Mouse (Mus musculus) neural tube, embryonic 15.5 days (tissue): ENCODE measurements around the gene Irgq. TPM values are rescaled to one million over a fixed set of nuclear protein-coding genes. Genes with fewer than 3 reads are reported as not detected.
A peak's percentile ranks its signal among the peaks of the same experiment; 100 is the strongest.
"Not testable (repeated sequence)": the region's sequence is repeated elsewhere in the genome, so short reads cannot be mapped to it uniquely, and the experiment has no call there.

Experiments
- ATAC-seq: fragments of 200-750 bp; cut with Nextera tagmentation; 2 replicates; pipeline ENCODE4 v1.8.0; 2017; ENCODE audit warnings: mild to moderate bottlenecking, moderate TSS enrichment, moderate library complexity; ENCODE audit not compliant: low FRiP score
- H3K27ac ChIP-seq: fragments of 300-500 bp; sonication (generic); replicated peaks from 2 replicates; pipeline ENCODE4 v1.5.1; 2015; ENCODE audit warnings: mild to moderate bottlenecking, inconsistent platforms
- H3K27me3 ChIP-seq: fragments of 300-500 bp; sonication (generic); replicated peaks from 2 replicates; pipeline ENCODE4 v1.6.1; 2015; ENCODE audit warnings: inconsistent platforms
- H3K36me3 ChIP-seq: fragments of 300-500 bp; sonication (generic); 2 replicates; pipeline ENCODE4 v1.6.1; 2015; ENCODE audit warnings: inconsistent platforms
- H3K4me1 ChIP-seq: fragments of 300-500 bp; sonication (generic); 2 replicates; pipeline ENCODE4 v1.6.1; 2015; ENCODE audit warnings: inconsistent platforms
- H3K4me2 ChIP-seq: fragments of 300-500 bp; sonication (generic); 2 replicates; pipeline ENCODE4 v1.6.1; 2015; ENCODE audit warnings: inconsistent platforms, mild to moderate bottlenecking, moderate library complexity
- H3K4me3 ChIP-seq: fragments of 300-500 bp; sonication (generic); replicated peaks from 2 replicates; pipeline ENCODE4 v1.5.1; 2015; ENCODE audit warnings: mild to moderate bottlenecking, inconsistent platforms
- H3K9ac ChIP-seq: fragments of 300-500 bp; sonication (generic); replicated peaks from 2 replicates; pipeline ENCODE4 v1.6.1; 2015; ENCODE audit warnings: mild to moderate bottlenecking, inconsistent platforms
- H3K9me3 ChIP-seq: fragments of 300-500 bp; sonication (generic); replicated peaks from 2 replicates; pipeline ENCODE4 v1.6.1; 2016; ENCODE audit warnings: inconsistent platforms
- WGBS: fragments of 180-500 bp; shearing (Covaris S2); methylation state at CpG from one replicate; pipeline ENCODE4 v1.1.7; 2015; ENCODE audit warnings: mixed read lengths; 5-methylcytosine and 5-hydroxymethylcytosine counted together
- polyA plus RNA-seq: library from polyadenylated mRNA; unstranded; fragments of >200 nt; fragmentation: Nextera tagmentation; extraction: Ambion mirVana; gene quantifications from 2 replicates; pipeline ENCODE4 v1.2.1, GENCODE M21; 2015

Irgq gene
- polyA plus RNA-seq = 18.8 and 21.1 TPM in 2 replicates

- Histone ChIP-seq H3K27me3 (no peaks in the 10 kb centered on the region), H3K36me3 (peaks cover 21% of the 10 kb centered on the region), H3K4me2 (peak within 1 kb of the TSS; percentile 93), H3K4me3 (peak within 1 kb of the TSS; percentile 62), H3K27ac (peak within 1 kb of the TSS; percentile 95), H3K9ac (peak within 1 kb of the TSS; percentile 87), H3K9me3 (no peaks in the 10 kb centered on the region), H3K4me1 (peaks cover 64% of the 10 kb centered on the region)
- WGBS = under 1% methylated on average over 44 of the region's 44 CpGs
- peak; percentile 94 for ATAC-seq
These were observed at the start of gene Irgq for GRCm38 (mm10) chr7:24530062-24530931. TSS of gene Irgq (plus strand) at chr7:24530689.

GRCm38 (mm10) chr7:24480986-24481473, 49.5 kb upstream of the Irgq start:
- peak overlapping the region; percentile 67 for H3K4me3 ChIP-seq
- peak overlapping the region; percentile 77 for H3K4me2 ChIP-seq
- peaks cover 57% of the 10 kb centered on the region for H3K4me1 ChIP-seq
- peak overlapping the region; percentile 81 for H3K9ac ChIP-seq
- no peaks in the 10 kb centered on the region for H3K27me3 ChIP-seq
- 10% methylated on average over 14 of the region's 14 CpGs for WGBS
- H3K36me3 ChIP-seq = no peaks in the 10 kb centered on the region
- no peak; the same call in 1 of the 2 replicates for ATAC-seq
- no peaks in the 10 kb centered on the region for H3K9me3 ChIP-seq
- H3K27ac ChIP-seq = peak overlapping the region; percentile 89

- H3K27me3 ChIP-seq = no peaks in the 10 kb centered on the region
- under 1% methylated on average over 51 of the region's 83 CpGs for WGBS
- no peaks in the 10 kb centered on the region for H3K9me3 ChIP-seq
- peak within 1 kb of the TSS; percentile 77 for H3K4me2 ChIP-seq
- peak within 1 kb of the TSS; percentile 67 for H3K4me3 ChIP-seq
- H3K9ac ChIP-seq = peak within 1 kb of the TSS; percentile 81
- peaks cover 60% of the 10 kb centered on the region for H3K4me1 ChIP-seq
- no peaks in the 10 kb centered on the region for H3K36me3 ChIP-seq
- ATAC-seq = peak; percentile 90
- peak within 1 kb of the TSS; percentile 89 for H3K27ac ChIP-seq
These were observed 48.8 kb upstream of the Irgq start, which contains the start of gene Cadm4 for GRCm38 (mm10) chr7:24481474-24482207. TSS of gene Cadm4 (plus strand) at chr7:24482023.

GRCm38 (mm10) chr7:24482208-24483020, 48.1 kb upstream of the Irgq start:
- WGBS = 3% methylated on average over 16 of the region's 38 CpGs
- H3K4me3 ChIP-seq = peak overlapping the region; percentile 67
- no peaks in the 10 kb centered on the region for H3K36me3 ChIP-seq
- no peaks in the 10 kb centered on the region for H3K27me3 ChIP-seq
- H3K4me1 ChIP-seq = peaks cover 68% of the 10 kb centered on the region
- peak overlapping the region; percentile 89 for H3K27ac ChIP-seq
- peak; percentile 50 for ATAC-seq
- H3K4me2 ChIP-seq = peak overlapping the region; percentile 77
- peak overlapping the region; percentile 81 for H3K9ac ChIP-seq
- no peaks in the 10 kb centered on the region for H3K9me3 ChIP-seq

- not testable (repeated sequence) for H3K36me3 ChIP-seq, H3K9me3 ChIP-seq, H3K27me3 ChIP-seq, H3K27ac ChIP-seq, ATAC-seq
- 52% methylated on average over 6 of the region's 6 CpGs for WGBS
- H3K4me2 ChIP-seq = peak overlapping the region; percentile 77
- peaks cover 75% of the 10 kb centered on the region for H3K4me1 ChIP-seq
- peak overlapping the region; percentile 81 for H3K9ac ChIP-seq
- H3K4me3 ChIP-seq = peak overlapping the region; percentile 67
These were observed 47.2 kb upstream of the Irgq start for GRCm38 (mm10) chr7:24483291-24483690.

GRCm38 (mm10) chr7:24485481-24485880, 45.0 kb upstream of the Irgq start:
- Histone ChIP-seq H3K4me2 (peak overlapping the region; percentile 77), H3K4me1 (peaks cover 70% of the 10 kb centered on the region), H3K9me3 (no peaks in the 10 kb centered on the region), H3K27ac (peak overlapping the region; percentile 75), H3K36me3 (0 out of 2 replicates have a peak, but pooled peaks cover 6% of the 10 kb centered on the region), H3K27me3 (no peaks in the 10 kb centered on the region), H3K4me3 (peak overlapping the region; percentile 33; the same call in 1 of the 2 replicates), H3K9ac (peak overlapping the region; percentile 43)
- 77% methylated on average over 9 of the region's 9 CpGs for WGBS
- ATAC-seq = no peak

- H3K9ac ChIP-seq = peak overlapping the region; percentile 43
- peak overlapping the region; percentile 77 for H3K4me2 ChIP-seq
- ATAC-seq = peak; percentile 26; the same call in 1 of the 2 replicates
- no peaks in the 10 kb centered on the region for H3K27me3 ChIP-seq
- peaks cover 12% of the 10 kb centered on the region; the same call in 1 of the 2 replicates for H3K36me3 ChIP-seq
- peak overlapping the region; percentile 33 for H3K4me3 ChIP-seq
- peaks cover 59% of the 10 kb centered on the region for H3K4me1 ChIP-seq
- no peaks in the 10 kb centered on the region for H3K9me3 ChIP-seq
- WGBS = 28% methylated on average over 9 of the region's 9 CpGs
- peak overlapping the region; percentile 75 for H3K27ac ChIP-seq
These were observed 43.8 kb upstream of the Irgq start for GRCm38 (mm10) chr7:24486654-24487130.

GRCm38 (mm10) chr7:24487403-24487802, 43.1 kb upstream of the Irgq start:
- Histone ChIP-seq H3K9me3 (no peaks in the 10 kb centered on the region), H3K27me3 (no peaks in the 10 kb centered on the region), H3K9ac (peak overlapping the region; percentile 43; the same call in 1 of the 2 replicates), H3K27ac (peak overlapping the region; percentile 75), H3K36me3 (peaks cover 18% of the 10 kb centered on the region; the same call in 1 of the 2 replicates), H3K4me1 (peaks cover 59% of the 10 kb centered on the region), H3K4me2 (peak overlapping the region; percentile 77), H3K4me3 (no peak overlapping the region)
- peak; percentile 2; the same call in 1 of the 2 replicates for ATAC-seq
- WGBS = 17% methylated on average over 3 of the region's 3 CpGs

- H3K4me2 ChIP-seq = no peak overlapping the region
- H3K27me3 ChIP-seq = no peaks in the 10 kb centered on the region
- 0 out of 2 replicates have a peak overlapping the region, but pooled peaks have one; percentile 1 for H3K27ac ChIP-seq
- no peaks in the 10 kb centered on the region for H3K9me3 ChIP-seq
- H3K9ac ChIP-seq = no peak overlapping the region
- 82% methylated on average over 8 of the region's 8 CpGs for WGBS
- no peak overlapping the region for H3K4me3 ChIP-seq
- H3K36me3 ChIP-seq = peaks cover 19% of the 10 kb centered on the region; the same call in 1 of the 2 replicates
- peaks cover 53% of the 10 kb centered on the region for H3K4me1 ChIP-seq
- no peak for ATAC-seq
These were observed 42.2 kb upstream of the Irgq start for GRCm38 (mm10) chr7:24488303-24488702.

GRCm38 (mm10) chr7:24499856-24500577, 30.5 kb upstream of the Irgq start:
- H3K36me3 ChIP-seq = peaks cover 34% of the 10 kb centered on the region
- no peak for ATAC-seq
- no peak overlapping the region for H3K9ac ChIP-seq
- H3K4me2 ChIP-seq = peak overlapping the region; percentile 28
- no peaks in the 10 kb centered on the region for H3K9me3 ChIP-seq
- H3K4me3 ChIP-seq = no peak overlapping the region
- peaks cover 21% of the 10 kb centered on the region for H3K4me1 ChIP-seq
- 20% methylated on average over 43 of the region's 43 CpGs for WGBS
- H3K27ac ChIP-seq = no peak overlapping the region
- no peaks in the 10 kb centered on the region for H3K27me3 ChIP-seq
